Mouse (Mus musculus) cerebellum, adult 2 months (tissue): ENCODE data around the gene Pou6f2.

ENCODE experiments used
- CTCF ChIP-seq: fragments of 200-500 bp; IDR thresholded peaks from 2 replicates; pipeline ENCODE4 v1.5.1; 2011; ENCODE audit warnings: low read depth, mild to moderate bottlenecking, control low read depth, low read length, moderate library complexity, borderline replicate concordance; ENCODE audit not compliant: insufficient read depth
- POLR2A ChIP-seq: fragments of 200-500 bp; IDR thresholded peaks from 2 replicates; pipeline ENCODE4 v1.6.1; 2011; ENCODE audit warnings: low read length, control low read depth, borderline replicate concordance; ENCODE audit not compliant: insufficient read depth

- TF ChIP-seq CTCF (no peak), POLR2A (no peak)
Measured at GRCm38 (mm10) chr13:18306506-18307145, 90.9 kb downstream of the Pou6f2 start.
